Mouse (Mus musculus): Measurements from ENCODE around the gene H2-Ab1.
A peak's percentile ranks its signal among the peaks of the same experiment; 100 is the strongest.

H2-Ab1 gene

DNA sequence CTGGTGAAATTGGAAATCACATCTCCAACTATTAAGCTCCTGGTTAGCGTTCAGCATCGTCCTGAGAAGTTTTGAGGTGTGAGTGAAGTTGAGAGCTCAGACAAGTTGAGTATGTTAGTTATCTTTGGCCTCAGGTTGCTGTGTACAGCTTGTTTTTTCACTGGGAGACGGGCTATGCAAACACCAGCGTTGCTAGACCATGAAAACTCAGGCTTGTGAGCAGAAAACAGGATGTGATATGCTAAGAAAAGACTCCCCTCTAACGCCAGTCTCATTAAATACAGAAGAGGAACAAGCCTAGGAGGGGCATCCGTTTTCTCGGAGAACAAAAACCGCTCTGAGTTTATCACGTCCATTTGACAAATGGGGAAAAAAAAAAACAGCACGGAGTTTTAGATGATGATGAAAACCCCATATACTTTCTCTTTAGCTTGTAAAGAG is 17.9 kb upstream of the H2-Ab1 start:
- no peak for DNase-seq

DNA sequence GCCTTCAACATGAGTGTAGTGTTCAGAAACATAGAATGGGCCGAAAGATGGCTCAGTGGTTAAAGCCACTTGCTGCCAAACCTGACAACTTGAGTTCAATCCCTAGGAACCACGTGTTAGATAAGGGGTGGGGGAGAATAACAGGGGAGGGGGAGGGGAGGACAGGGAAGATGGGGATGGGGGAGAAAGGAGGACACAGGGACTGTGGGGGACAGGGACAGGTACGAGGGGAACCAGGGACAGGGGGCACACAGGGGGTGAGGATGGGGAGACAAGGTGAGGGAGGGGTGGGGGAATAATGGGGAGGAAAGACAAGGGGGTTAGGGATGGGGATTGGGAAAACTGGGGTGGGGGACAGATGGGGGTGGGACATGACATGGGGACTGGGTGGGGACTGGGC is 17.1 kb upstream of the H2-Ab1 start:
- no peak for DNase-seq

GRCm38 (mm10) chr17:34240916-34241315 is 16.6 kb upstream of the H2-Ab1 start:
- no peak for DNase-seq

DNA sequence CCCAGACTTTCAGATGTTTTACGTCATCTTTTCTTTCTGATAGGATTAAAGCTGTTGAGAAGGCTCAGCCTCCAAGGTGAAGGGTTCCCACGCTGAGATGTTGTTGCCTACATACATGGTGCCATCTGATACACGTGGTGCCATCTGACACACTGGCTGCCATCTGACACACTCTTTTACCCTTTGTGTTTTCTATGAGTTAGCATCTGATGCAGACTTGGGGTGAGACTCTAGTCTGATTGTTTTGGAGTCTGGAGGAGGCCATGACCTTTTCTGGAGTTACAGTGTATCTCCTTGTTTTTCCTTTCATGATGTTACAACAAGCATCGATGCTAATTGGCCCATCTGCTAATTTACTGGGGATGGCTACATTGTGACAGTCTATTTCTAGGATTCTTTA is 12.8 kb upstream of the H2-Ab1 start:
- no peak for DNase-seq

DNA sequence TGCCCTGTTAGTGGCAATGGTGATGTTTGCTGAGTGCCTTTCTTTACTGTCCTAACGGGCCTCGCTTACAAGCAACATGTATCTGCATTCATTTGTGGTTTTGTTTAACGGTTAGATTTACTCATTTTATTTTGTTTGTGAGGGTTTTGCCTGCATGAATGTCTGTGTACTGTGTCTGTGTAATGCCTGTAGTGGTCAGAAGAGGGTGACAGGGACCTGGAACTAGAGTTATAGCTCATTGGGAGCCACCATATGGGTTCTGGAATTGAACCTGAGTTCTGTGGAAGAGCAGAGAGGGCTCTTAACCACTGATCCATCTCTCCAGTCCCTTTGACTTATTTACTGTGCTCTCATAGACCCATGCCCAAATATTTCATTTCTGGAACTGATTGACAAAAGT is 10.4 kb upstream of the H2-Ab1 start:
- DNase-seq = no peak

DNA sequence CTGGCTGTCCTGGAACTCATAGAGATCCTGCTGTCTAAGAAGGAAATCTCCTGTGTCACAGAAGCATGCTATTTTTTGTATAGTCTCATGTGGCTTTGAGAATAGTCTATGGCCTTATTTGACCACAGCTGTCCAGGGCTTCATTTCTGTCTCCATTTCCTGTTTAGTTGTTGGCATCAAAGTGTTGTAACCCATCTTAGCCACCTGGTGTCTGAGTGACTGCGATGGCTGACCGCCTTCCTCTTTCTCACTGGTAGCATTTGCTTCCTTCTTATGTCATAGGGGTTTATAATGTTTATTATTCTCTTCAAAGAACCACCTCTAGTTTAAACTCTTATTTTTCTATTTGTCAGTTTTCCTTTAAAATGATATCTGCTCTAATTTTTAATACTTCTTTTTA is 8.7 kb upstream of the H2-Ab1 start:
- DNase-seq = no peak

DNA sequence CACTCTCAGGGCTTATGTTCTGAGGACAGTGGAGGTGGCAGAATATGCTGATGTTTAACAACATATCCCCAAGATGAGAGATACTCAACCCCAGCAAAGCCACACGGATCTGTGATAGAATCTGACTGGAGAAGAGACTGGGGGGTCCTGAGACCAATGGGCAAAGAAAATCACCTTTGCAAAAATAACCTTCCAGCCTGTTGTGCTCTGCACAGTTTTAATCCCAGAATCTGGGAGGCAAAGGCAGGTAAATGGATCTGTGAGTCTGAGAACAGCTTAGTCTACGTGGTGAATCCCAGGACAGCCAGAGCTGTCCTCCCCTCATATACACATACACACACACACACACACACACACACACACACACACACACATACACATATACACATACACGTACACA is 8.1 kb upstream of the H2-Ab1 start:
- DNase-seq = no peak

DNA sequence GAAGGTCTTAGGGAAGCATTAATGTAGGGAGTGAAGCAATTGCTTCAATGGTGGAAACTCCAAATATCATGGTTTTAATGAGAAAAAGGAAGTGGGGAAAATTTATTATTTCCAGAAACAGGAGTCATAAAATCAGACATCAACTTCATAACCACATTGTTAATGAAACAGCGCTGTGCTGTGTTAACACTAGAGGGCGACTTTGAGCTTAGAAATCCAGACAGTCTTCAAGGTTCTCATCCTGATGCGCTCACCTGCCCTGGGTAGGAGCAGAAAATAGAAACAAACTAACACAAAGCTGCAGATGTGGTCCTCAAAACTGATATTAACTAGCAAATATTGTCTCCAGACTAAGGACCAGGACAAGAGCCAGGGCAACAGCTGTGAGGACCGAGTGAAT is 7.6 kb upstream of the H2-Ab1 start:
- peak; percentile 17 for DNase-seq

DNA sequence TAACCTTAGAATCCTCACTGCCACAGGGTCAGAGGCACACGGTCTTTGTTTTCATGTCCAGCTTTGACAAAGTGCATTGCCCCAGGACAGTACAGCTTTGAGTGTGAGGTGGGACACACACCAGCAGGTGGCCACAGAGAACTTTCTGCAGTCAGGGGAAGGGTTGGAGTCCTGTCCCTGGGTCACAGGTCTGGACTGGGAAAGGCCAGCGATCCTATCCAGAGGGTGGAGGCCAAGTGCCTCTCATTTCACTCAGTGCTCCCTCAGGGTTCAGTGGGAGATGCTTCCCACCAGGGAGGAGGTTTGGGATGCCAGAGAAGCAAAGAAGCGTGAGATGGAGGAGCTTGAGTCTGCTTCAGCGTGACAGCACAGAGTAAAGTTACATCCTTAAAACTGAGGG is 5.8 kb upstream of the H2-Ab1 start:
- no peak for DNase-seq

- DNase-seq = no peak
These were observed 988 bp upstream of the H2-Ab1 start for GRCm38 (mm10) chr17:34256501-34256900.

- DNase-seq = no peak
These were observed 3.1 kb downstream of the H2-Ab1 start for GRCm38 (mm10) chr17:34260551-34260950.

DNA sequence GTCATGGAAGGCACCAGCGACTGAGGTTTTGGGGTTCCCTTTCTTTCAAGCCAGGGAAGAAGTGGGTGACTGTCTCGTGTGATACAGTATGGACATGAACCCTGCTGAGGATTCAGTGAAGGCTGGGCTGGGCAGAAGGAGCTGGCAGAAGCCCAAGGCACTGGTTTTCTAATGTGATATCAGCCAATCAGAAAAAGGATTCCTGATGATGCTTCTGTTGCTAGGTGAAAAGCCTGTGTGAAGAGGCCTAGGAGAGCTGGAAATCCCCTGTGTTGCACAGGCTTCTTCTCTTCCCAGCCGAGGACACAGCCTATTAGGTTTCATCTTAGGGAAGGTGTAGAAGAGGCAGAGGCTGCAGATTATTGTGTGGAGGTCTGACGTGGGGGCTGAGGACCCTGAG is 4.0 kb downstream of the H2-Ab1 start:
- DNase-seq = peak; percentile 15

DNA sequence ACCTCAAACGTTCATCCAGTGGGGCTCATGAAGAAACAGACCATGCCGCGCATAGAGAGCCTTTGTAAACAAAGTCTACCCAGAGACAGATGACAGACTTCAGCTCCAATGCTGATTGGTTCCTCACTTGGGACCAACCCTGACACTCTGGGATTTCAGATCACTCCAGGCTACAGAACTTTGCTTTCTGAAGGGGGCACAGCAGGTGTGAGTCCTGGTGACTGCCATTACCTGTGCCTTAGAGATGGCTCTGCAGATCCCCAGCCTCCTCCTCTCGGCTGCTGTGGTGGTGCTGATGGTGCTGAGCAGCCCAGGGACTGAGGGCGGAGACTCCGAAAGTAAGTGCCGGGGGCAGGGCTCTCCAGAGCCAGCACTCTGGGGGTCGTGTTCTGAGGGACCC is 5.6 kb downstream of the H2-Ab1 start:
- peak; percentile 37 for DNase-seq

- no peak for DNase-seq
These were observed 6.4 kb downstream of the H2-Ab1 start for GRCm38 (mm10) chr17:34263811-34264371.

- no peak for DNase-seq
These were observed 7.2 kb downstream of the H2-Ab1 start for GRCm38 (mm10) chr17:34264452-34265351.

DNA sequence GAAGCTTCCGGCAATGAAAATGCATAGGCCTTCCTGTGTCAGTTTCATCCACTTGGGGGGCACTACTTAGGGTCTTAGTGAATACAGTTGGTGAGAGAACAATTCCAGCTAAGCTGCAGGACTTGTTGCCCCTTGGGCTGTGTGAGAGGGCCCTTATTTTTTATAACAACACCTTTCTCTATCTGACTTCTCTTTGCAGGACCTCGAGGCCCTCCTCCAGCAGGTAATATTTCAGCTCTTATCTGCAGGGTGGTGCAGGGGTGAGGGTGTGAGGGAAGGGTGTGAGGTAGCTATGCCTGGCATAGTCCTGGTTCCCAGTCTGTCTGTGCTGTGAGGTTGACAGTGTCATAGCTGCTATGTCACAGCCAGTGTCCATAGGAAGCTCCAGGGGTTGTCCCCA is 10.8 kb downstream of the H2-Ab1 start:
- DNase-seq = no peak

- no peak for DNase-seq
These were observed 11.3 kb downstream of the H2-Ab1 start for GRCm38 (mm10) chr17:34268748-34269147.

- DNase-seq = no peak
These were observed 12.3 kb downstream of the H2-Ab1 start for GRCm38 (mm10) chr17:34269817-34270216.

DNA sequence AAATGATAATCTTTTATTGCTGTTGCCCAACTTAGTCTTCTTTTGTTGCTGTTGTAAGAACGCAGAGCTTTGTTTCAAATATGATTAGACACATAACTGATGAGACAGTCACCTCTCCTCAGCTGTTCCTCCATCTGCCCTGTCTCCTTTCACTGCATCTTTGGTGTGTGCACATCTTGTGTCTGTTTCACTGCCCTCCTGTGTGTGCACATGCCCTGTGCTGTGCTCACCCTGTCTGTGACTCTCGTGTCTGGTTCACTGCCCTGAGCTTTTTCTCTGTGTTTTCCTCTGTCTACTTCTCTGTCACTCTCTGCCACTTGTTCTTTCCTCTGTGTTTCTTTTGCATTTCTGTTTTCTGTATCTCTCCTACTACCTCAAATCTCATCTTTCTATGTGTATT is 12.7 kb downstream of the H2-Ab1 start:
- no peak for DNase-seq

DNA sequence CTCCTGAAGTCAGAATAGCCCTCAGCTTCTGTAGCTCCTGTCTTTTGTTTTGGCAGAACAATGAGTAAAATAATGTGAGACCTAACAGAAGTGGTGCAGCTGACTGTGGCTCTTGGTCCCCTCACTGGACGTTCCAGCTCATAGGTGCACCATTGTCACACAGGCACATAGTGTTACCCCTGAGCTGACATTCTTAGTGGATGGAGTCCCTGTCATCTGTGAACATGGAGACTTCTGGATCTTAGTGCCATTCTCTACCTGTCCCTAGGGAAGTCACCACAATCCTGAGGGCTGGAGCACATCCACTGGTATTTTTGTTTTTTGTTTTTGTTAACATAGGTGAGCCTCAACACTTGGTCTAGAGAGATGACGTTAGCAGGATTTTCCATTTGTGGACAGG is 13.5 kb downstream of the H2-Ab1 start:
- no peak for DNase-seq

DNA sequence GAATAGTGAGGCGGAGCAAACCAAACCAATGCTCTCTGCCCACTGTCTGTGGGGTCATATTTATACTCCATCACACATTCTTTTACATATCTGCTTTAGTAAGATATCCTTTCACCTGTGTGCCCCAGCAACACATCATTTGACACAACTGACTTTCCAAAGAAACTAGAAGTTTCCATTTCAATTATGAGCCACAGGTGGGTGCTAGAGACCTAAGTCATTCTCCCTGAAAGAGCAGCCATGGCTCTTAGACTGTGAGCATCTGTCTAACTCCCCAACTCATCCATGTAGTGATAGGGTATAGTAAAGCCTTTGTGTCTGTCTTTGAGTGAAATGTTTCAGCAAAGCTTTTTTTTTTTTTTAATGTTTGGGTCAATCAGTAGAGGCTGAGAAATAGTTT is 14.6 kb downstream of the H2-Ab1 start:
- no peak for DNase-seq

DNA sequence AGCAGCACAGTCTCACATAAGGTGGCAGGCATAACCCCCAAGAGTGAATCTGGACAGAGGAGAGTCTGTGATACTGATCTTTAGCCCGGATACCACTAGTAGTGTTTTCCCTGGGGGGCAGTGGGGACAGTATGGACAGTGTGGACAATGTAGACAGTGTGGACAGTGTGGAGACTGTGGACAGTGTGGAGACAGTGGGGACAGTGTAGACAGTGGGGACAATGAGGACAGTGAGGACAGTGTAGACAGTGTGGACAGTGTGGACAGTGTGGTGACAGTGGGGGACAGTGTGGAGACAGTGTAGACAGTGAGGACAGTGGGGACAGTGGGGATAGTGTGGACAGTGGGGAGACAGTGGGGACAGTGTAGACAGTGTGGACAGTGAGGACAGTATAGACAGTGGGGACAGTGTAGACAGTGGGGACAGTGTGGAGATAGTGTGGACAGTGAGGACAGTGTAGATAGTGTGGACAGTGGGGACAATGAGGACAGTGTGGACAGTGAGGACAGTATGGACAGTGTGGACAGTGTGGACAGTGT is 23.1 kb downstream of the H2-Ab1 start:
- no peak for DNase-seq

DNA sequence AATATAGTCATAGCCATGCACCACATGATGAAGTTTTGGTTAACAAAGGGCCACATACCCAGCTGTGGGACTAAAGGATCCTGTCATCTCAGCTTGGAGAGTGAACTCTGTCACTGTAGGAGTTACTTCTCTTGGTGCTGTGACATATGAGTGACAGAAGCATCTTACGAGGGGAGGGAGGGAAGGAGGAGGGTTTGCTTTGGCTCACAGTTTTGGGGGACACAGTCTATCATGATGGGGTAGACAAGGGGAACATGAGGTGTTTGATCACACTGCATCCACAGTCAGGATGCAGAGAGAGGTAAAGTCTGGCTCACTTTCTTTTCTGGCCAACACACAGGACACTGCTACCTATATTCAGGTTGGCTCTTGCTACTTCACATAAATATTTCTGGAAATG is 24.3 kb downstream of the H2-Ab1 start:
- DNase-seq = no peak

- DNase-seq = no peak
These were observed 27.9 kb downstream of the H2-Ab1 start for GRCm38 (mm10) chr17:34285371-34285770.
